Mouse (Mus musculus) heart, adult 2 months (tissue): Measurements from ENCODE around the gene Rasa3. TPM values are rescaled to one million over a fixed set of nuclear protein-coding genes. Genes with fewer than 3 reads are reported as not detected.

Experiments used
- DNase-seq, 2 experiments: peaks; one replicate each; pipeline ENCODE4 v3.0.0; 2021
- H3K27ac ChIP-seq: fragments of 200-600 bp; 2 replicates; pipeline ENCODE4 v1.8.1; 2022
- H3K27me3 ChIP-seq: fragments of 200-500 bp; 2 replicates; pipeline ENCODE4 v1.6.1; 2012; ENCODE audit warnings: mild to moderate bottlenecking, low read length, inconsistent platforms, mixed read lengths; ENCODE audit not compliant: control insufficient read depth, insufficient read depth
- H3K36me3 ChIP-seq: fragments of 200-500 bp; 2 replicates; pipeline ENCODE4 v1.6.1; 2012; ENCODE audit warnings: low read length, inconsistent platforms; ENCODE audit not compliant: control insufficient read depth, insufficient read depth
- H3K4me1 ChIP-seq: fragments of 200-500 bp; 2 replicates; pipeline ENCODE4 v1.6.1; 2011; ENCODE audit warnings: low read length; ENCODE audit not compliant: control insufficient read depth, insufficient read depth
- H3K4me3 ChIP-seq: fragments of 200-600 bp; 2 replicates; pipeline ENCODE4 v1.8.1; 2022
- H3K79me2 ChIP-seq: fragments of 200-500 bp; replicated peaks from 2 replicates; pipeline ENCODE4 v1.6.1; 2012; ENCODE audit warnings: mild to moderate bottlenecking, inconsistent platforms, low read length, moderate library complexity, mixed read lengths; ENCODE audit not compliant: control insufficient read depth, insufficient read depth
- H3K9ac ChIP-seq: fragments of 200-500 bp; 2 replicates; pipeline ENCODE4 v1.6.1; 2012; ENCODE audit warnings: low read depth, mild to moderate bottlenecking, control low read depth, inconsistent platforms, low read length, mixed read lengths
- CTCF ChIP-seq: fragments of 200-600 bp; IDR thresholded peaks from 2 replicates; pipeline ENCODE4 v1.8.1; 2022; ENCODE audit warnings: antibody characterized with exemption, mild to moderate bottlenecking, moderate library complexity
- EP300 ChIP-seq: fragments of 200-500 bp; IDR thresholded peaks from 2 replicates; pipeline ENCODE4 v1.6.1; 2011; ENCODE audit warnings: low read depth, low read length, control low read depth; ENCODE audit not compliant: insufficient read depth
- POLR2A ChIP-seq: fragments of 200-500 bp; IDR thresholded peaks from 2 replicates; pipeline ENCODE4 v1.6.1; 2011; ENCODE audit warnings: mild to moderate bottlenecking, low read depth, low read length, control low read depth; ENCODE audit not compliant: insufficient read depth
- WGBS: fragments of 180-500 bp; shearing (Covaris S2); methylation state at CpG from one replicate; pipeline ENCODE4 v1.1.7; 2018; 5-methylcytosine and 5-hydroxymethylcytosine counted together
- intact Hi-C: fragments of 180-260 bp; cut with DNase I; formaldehyde crosslinking; loops from one replicate; pipeline ENCODE4 v1.15.1; 2025
- polyA plus RNA-seq: library from polyadenylated mRNA; depleted of rRNA; stranded (reverse); fragments of >200 nt; gene quantifications from 2 replicates; pipeline ENCODE4 v1.2.3, GENCODE M21; 2012
- total RNA-seq, 2 experiments: library from RNA; stranded (reverse); gene quantifications; 2 replicates each; pipeline ENCODE4 v1.2.3; 2021

Rasa3 gene
- total and polyA plus RNA-seq, 3 experiments, result 14.6 to 16.9 (median 16.5) TPM

GRCm38 (mm10) chr8:13608946-13609345, 68.5 kb downstream of the Rasa3 start:
- intact Hi-C loops, result no loop called here
- no peaks in the 10 kb centered on the region for H3K36me3 ChIP-seq
- peaks cover 2% of the 10 kb centered on the region for H3K4me1 ChIP-seq
- H3K27me3 ChIP-seq, result no peaks in the 10 kb centered on the region
- H3K79me2 ChIP-seq, result no peaks in the 10 kb centered on the region
- no peak overlapping the region for H3K27ac ChIP-seq
- DNase-seq, result no peak
- 92% methylated on average over 6 of the region's 6 CpGs for WGBS
- H3K4me3 ChIP-seq, result no peak overlapping the region
- H3K9ac ChIP-seq, result no peak overlapping the region
- TF ChIP-seq EP300 (no peak), POLR2A (no peak), CTCF (no peak)

GRCm38 (mm10) chr8:13605920-13606480, 71.4 kb downstream of the Rasa3 start:
- no peak overlapping the region for H3K27ac ChIP-seq
- H3K4me1 ChIP-seq, result peaks cover 5% of the 10 kb centered on the region
- H3K79me2 ChIP-seq, result no peaks in the 10 kb centered on the region
- H3K4me3 ChIP-seq, result no peak overlapping the region
- intact Hi-C loops, result no loop called here
- whole genome bisulfite sequencing, result 85% methylated on average over 7 of the region's 7 CpGs
- no peak overlapping the region for H3K9ac ChIP-seq
- no peaks in the 10 kb centered on the region for H3K27me3 ChIP-seq
- H3K36me3 ChIP-seq, result no peaks in the 10 kb centered on the region
- TF ChIP-seq EP300, result no peak
- TF ChIP-seq POLR2A, result no peak
- no peak for TF ChIP-seq CTCF
- DNase-seq, result no peak

GRCm38 (mm10) chr8:13602621-13603020, 74.8 kb downstream of the Rasa3 start:
- Histone ChIP-seq H3K4me3 (no peak overlapping the region), H3K79me2 (no peaks in the 10 kb centered on the region), H3K27ac (no peak overlapping the region), H3K9ac (no peak overlapping the region), H3K4me1 (peaks cover 11% of the 10 kb centered on the region), H3K27me3 (no peaks in the 10 kb centered on the region), H3K36me3 (no peaks in the 10 kb centered on the region)
- 80% methylated on average over 8 of the region's 8 CpGs for whole genome bisulfite sequencing
- peak in 1 of 2 experiments; percentile 56 for DNase-seq
- intact Hi-C loops, result loop anchor here (5.0 kb wide), 1 partner anchor 75 kb away; the partner anchor contains the start of gene Rasa3
- TF ChIP-seq EP300, result no peak
- peak; percentile 75 for TF ChIP-seq CTCF

DNA sequence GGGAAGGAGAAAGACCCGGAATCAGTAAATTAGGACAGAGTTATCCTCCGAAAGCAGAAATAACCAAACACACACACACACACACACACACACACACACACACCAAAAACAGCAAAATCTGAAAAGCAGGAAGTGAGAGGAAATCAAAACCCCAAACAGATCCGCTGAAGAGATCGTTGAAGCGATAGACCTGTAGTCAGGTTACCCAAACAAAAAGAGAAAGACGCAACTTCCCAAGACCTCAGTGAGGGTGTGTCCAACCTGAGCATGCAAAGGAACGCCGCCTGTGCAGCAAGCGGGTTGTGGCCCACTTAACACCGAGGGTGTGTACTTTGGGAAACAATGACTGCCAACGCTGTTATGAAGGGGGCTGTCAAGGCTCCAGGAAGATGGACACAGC, 76.2 kb downstream of the Rasa3 start:
- no peaks in the 10 kb centered on the region for H3K36me3 ChIP-seq
- H3K9ac ChIP-seq, result peak overlapping the region; percentile 16; the same call in 1 of the 2 replicates
- no peaks in the 10 kb centered on the region for H3K27me3 ChIP-seq
- TF ChIP-seq POLR2A, result no peak
- no peak for TF ChIP-seq EP300
- no peak for TF ChIP-seq CTCF
- H3K79me2 ChIP-seq, result no peaks in the 10 kb centered on the region
- peak overlapping the region; percentile 55 for H3K27ac ChIP-seq
- intact Hi-C loops, result loop anchor here (5.0 kb wide), 1 partner anchor 76 kb away; the partner anchor contains the start of gene Rasa3
- H3K4me3 ChIP-seq, result no peak overlapping the region; the same call in 1 of the 2 replicates
- peak; percentile 42 to 51 for DNase-seq
- peaks cover 11% of the 10 kb centered on the region for H3K4me1 ChIP-seq
- 43% methylated on average over 11 of the region's 11 CpGs for WGBS

DNA sequence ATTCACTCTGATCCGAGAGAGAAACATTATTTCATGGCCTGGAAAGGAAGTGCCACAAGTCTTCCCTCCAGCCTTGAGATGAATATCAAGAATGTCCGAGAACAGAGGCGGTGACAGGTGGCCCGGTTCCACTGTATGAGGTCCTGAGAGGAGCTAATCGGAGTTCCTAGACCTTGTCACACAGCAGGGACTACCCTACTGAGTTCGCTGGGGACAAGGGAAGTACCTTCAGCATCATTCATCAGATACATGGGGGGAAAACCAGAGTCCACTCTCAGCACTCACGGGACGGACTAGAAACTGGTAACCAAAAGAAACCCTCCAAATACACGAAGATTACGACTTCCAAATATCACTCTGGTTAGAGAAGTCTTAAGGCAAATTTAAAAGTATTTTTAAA, 76.7 kb downstream of the Rasa3 start:
- intact Hi-C loops, result loop anchor here (5.0 kb wide), 1 partner anchor 77 kb away; the partner anchor contains the start of gene Rasa3
- no peaks in the 10 kb centered on the region for H3K27me3 ChIP-seq
- peaks cover 11% of the 10 kb centered on the region for H3K4me1 ChIP-seq
- no peak overlapping the region for H3K9ac ChIP-seq
- no peak for TF ChIP-seq POLR2A
- no peak for TF ChIP-seq CTCF
- TF ChIP-seq EP300, result no peak
- no peak overlapping the region; the same call in 1 of the 2 replicates for H3K4me3 ChIP-seq
- H3K79me2 ChIP-seq, result no peaks in the 10 kb centered on the region
- no peak for DNase-seq
- no peaks in the 10 kb centered on the region for H3K36me3 ChIP-seq
- H3K27ac ChIP-seq, result peak overlapping the region; percentile 61
- WGBS, result 56% methylated on average over 10 of the region's 10 CpGs

DNA sequence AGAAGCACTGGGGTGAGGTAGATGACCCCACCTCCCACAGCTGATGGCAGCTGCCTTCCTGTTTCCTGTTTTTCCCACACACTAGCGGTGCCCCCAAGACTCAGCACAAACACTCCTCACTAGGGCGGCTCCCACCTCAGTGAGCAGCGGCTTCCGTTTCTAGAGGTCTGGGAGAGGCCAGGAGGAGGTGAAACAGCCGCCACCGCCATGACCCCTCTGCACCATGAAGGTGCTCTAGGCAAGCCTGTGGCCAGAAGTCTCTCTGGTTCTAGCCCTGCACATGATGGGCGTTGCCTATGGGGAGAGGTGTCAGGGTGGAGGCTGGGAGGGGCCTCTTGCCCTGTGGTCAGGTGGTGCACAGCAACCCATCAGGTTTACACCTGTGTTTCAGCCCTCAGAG, 77.2 kb downstream of the Rasa3 start:
- H3K27me3 ChIP-seq, result no peaks in the 10 kb centered on the region
- no peaks in the 10 kb centered on the region for H3K79me2 ChIP-seq
- peaks cover 11% of the 10 kb centered on the region for H3K4me1 ChIP-seq
- WGBS, result 43% methylated on average over 7 of the region's 7 CpGs
- no peak overlapping the region for H3K9ac ChIP-seq
- TF ChIP-seq POLR2A (no peak), EP300 (0 out of 2 replicates have a peak, but pooled peaks have one; percentile 14)
- intact Hi-C loops, result loop anchor here (5.0 kb wide), 1 partner anchor 77 kb away; the partner anchor contains the start of gene Rasa3
- H3K27ac ChIP-seq, result peak overlapping the region; percentile 61
- DNase-seq, result peak; percentile 62 to 77
- H3K36me3 ChIP-seq, result no peaks in the 10 kb centered on the region
- H3K4me3 ChIP-seq, result no peak overlapping the region; the same call in 1 of the 2 replicates
